Mouse (Mus musculus): ENCODE results near the gene Gm21190. TPM values are rescaled to one million over a fixed set of nuclear protein-coding genes. Genes with fewer than 3 reads are reported as not detected.
"Not testable (repeated sequence)": the region's sequence is repeated elsewhere in the genome, so short reads cannot be mapped to it uniquely, and the experiment has no call there.

Gene Gm21190
- not detected for total RNA-seq (2021)
- long read RNA-seq, experiment 1 = 0 reads
- long read RNA-seq, experiment 2 = 0 reads

DNA sequence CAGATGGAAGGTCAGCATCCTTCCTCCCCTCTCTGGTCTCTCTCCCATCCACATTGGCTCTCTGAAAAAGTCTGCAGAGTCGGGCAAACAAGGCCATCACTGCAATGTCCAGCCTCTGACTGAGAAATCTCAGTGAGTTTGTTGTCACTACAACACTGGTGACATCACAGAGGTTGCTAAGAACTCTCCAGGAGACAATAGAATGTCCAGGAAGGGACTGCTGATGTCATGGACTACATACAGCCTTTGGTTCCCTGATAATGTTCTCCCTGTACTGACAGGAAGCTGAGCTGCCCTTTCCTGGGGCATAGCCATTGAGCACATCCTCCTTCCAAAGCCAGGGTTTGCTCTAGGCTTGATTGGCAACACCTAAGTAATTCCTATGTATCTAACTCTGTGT, at the start of gene Gm21190:
Gene Gm21190, minus strand, starts transcription at position 101 of the 400 bp plus-strand sequence.
- H3K27ac ChIP-seq; H3K4me3 ChIP-seq; DNase-seq (ENCODE audit: low spot score in 2 of 2): not testable (repeated sequence)

DNA sequence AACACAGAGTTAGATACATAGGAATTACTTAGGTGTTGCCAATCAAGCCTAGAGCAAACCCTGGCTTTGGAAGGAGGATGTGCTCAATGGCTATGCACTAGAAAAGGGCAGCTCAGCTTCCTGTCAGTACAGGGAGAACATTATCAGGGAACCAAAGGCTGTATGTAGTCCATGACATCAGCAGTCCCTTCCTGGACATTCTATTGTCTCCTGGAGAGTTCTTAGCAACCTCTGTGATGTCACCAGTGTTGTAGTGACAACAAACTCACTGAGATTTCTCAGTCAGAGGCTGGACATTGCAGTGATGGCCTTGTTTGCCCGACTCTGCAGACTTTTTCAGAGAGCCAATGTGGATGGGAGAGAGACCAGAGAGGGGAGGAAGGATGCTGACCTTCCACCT, 48.0 kb upstream of the Gm21190 start, which contains the start of gene Gm21083:
Gene Gm21083, plus strand, starts transcription at position 301 of the 400 bp plus-strand sequence.
- not testable (repeated sequence) for H3K4me3 ChIP-seq; H3K27ac ChIP-seq; DNase-seq (ENCODE audit: low spot score in 2 of 2)

DNA sequence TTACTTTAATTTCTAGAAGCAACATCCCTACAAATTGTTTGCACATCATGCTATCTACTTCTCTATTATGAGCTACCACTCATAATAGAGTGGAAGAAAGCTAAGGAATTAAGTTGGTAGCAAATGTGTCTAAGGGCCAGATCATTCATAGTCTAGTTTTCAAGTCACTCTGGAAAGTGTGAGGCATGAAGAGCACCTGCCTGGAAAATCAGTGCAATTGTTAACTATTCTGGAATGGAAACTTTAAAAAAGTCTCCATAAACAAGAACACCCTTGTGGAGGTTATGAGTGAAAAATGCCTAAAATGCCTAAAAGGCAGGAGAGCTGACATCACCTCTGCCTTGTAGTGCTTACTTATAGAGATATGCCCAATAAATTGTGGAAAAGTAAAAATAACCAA, 44.7 kb upstream of the Gm21190 start:
- not testable (repeated sequence) for DNase-seq (ENCODE audit: low spot score in 2 of 2); H3K27ac ChIP-seq; H3K4me3 ChIP-seq

DNA sequence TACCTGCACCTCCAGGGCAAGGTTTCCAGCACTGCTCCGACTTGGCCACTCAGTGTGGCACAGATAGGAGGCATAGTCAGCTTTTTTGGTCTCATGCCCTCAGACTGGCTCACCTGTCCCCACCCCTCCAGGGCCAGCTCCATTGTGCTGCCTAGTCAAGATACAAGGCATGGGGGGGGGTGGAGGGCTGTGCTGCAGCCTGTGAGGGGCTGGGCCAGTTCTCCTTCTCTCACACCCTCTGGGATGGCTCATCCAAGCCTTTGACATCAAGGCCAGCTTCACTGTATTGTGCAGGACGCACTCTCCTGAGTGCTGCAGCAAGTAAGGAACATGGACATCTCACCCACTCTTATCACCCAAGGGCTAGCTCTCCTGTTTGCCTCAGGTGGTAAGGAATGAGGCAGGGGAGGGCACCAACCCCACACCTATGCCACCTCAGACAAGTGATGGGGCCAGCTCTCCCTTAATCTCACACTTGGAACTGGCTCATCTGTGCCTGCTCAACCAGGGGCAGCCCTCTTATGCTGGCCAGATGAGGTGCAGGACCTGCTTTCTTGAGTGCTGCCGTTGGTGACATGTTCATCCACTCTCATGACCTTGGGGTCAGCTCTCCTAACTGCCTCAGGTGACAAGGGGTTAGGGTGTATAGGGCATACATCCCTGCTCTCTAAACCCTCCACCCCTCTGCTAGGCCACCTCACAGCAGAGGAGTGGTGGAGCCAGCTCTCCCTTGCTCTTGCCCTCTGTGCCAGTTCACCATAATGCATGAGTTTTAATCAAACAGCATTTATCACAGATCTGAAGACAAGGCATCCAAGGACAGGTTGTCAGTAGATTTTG, 32.6 kb upstream of the Gm21190 start:
- H3K4me3 ChIP-seq; DNase-seq (ENCODE audit: low spot score in 2 of 2); H3K27ac ChIP-seq: not testable (repeated sequence)

DNA sequence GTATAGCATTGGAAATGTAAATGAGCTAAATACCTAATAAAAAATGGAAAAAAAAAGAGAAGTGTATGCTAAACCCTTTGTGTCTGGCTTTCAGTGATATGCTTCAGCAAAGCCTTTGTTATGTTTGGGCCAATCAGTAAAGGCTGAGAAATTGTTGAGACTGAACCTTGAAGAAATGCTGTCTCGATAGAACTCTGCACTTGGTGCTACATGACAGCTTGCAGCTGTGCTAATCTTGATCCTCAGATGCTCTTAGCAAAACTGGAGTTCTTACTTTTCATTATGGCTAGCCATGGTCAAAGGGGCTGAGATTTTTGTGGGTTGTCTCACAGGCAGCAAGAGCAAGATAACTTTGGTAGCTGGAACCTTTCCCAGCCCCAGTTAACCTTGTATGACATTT, 29.6 kb upstream of the Gm21190 start:
- not testable (repeated sequence) for DNase-seq (ENCODE audit: low spot score in 2 of 2); H3K4me3 ChIP-seq; H3K27ac ChIP-seq

DNA sequence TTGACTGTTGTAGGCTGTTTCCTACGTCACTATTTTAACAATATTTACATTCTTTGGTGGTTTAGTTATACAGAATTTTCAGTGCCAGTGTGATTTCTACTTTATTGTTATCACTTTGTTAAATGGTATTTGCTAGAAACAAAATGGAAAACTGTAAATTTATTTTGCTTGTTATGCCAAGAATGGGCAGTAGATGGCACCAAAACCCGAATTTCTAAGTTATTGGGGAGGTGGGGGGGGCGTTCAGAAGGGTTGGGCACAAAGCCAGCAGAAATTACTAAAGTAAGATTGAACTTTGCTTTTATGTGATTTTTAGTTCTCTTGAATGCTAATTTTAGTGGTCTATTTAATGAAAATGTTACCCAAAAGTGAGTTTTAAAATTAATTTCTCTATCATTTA, 20.6 kb upstream of the Gm21190 start:
- DNase-seq (ENCODE audit: low spot score in 2 of 2) = peak in 1 of 2 experiments; percentile 27
- peak; percentile 59 for TF ChIP-seq CTCF (conservative IDR thresholded peaks at IDR 0.05)
- H3K4me3 ChIP-seq, H3K27ac ChIP-seq: not testable (repeated sequence)

DNA sequence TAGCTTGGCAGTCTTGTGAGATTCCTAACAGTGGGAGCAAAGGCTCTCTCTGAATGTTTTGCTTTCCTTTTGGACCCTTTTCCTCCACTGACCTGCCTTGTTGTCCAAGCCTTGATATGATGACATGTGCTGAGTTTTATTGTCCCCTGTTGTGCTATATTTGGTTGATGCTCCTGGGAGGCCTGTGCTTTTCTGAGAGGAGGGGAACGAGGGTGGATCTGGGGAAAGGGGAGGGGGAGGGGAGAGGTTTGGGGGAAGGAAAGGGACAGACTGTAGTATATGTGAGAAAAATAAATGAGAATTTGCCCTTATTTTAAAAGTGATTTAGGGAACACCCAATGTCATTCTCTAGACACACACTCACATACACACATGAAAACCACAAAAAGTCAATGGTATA, 20.1 kb upstream of the Gm21190 start:
- DNase-seq (ENCODE audit: low spot score in 2 of 2); H3K27ac ChIP-seq; H3K4me3 ChIP-seq: not testable (repeated sequence)

DNA sequence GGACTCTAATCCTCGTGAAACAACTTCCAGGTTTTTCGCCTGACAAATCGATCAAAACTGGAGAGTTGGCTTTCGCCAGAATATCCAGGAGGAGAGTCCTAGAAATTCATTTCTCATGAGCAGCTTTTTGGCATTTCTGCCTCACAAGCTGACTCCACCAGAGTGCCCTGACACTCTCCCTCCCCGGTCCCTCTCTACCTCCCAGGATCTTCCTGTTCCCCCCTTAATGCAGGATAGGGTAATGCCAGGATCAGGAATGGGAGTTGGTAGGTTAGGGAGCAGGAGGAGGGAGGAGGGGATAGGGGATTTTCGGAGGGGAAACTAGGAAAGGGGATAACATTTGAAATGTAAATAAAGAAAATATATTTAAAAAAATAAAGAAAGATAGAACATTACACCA, 19.6 kb upstream of the Gm21190 start:
- H3K4me3 ChIP-seq; DNase-seq (ENCODE audit: low spot score in 2 of 2); H3K27ac ChIP-seq: not testable (repeated sequence)

DNA sequence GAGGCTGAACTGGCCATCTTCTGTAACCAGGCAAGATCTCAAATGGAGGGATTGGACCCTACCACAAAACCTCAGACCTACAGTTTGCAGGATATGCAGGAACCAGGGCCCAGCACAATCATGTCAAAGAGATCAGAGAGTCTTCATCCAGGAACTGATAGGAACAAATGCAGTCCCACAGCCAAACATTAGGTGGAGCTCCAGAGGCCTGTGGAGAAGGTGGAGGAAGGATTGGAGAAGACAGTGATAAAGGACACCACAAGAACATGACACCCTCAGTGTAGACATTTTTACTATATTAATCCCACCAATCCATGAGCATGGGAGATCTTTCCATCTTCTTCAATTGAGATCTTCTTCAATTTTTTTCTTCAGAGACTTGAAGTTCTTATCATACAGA, 6.6 kb downstream of the Gm21190 start:
- peak; percentile 47 for TF ChIP-seq CTCF (conservative IDR thresholded peaks at IDR 0.05)
- H3K27ac ChIP-seq, H3K4me3 ChIP-seq: not testable (repeated sequence)
- peak in 1 of 2 experiments; percentile 17 for DNase-seq (ENCODE audit: low spot score in 2 of 2)

DNA sequence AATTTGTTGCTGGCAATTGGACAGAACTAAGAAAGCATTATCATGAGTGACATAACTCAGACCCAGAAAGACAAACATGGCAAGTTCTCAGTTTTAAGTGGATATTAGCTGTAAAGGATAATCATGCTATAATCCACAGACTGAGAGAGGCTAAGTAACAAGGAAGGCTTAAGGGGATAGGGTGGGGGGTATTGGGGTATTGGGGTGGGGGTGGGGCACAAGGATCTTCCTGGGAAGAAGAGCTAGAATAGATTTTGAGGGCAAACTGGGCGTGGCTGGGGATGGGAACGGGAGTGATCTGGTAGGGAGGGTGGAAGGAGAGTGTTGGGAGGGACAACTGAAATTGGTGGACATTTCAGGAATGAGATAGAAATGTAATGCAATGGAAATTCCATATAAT, 7.0 kb downstream of the Gm21190 start:
- not testable (repeated sequence) for H3K27ac ChIP-seq; H3K4me3 ChIP-seq; DNase-seq (ENCODE audit: low spot score in 2 of 2)

DNA sequence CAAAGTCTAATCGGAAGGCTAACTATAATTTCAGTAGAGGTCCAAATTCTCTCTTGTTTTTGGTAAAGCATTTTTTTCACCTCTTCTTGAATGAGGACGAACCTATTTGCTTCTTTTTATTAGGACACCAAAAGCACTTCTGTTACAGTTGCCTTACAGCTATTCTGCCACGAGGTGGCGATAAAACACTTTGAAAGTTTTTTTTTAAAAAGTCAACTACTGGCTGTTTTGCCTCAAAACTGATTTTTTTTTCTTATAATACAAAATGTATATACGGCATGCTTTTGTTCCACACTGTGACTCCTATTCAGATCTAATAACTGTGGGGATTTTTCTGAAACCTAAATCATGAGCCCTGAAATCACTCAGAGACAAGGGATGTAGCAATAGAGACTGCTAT, 8.6 kb downstream of the Gm21190 start:
- DNase-seq (ENCODE audit: low spot score in 2 of 2) = peak in 1 of 2 experiments; percentile 44
- TF ChIP-seq CTCF (conservative IDR thresholded peaks at IDR 0.05) = peak; percentile 69
- not testable (repeated sequence) for H3K4me3 ChIP-seq, H3K27ac ChIP-seq

DNA sequence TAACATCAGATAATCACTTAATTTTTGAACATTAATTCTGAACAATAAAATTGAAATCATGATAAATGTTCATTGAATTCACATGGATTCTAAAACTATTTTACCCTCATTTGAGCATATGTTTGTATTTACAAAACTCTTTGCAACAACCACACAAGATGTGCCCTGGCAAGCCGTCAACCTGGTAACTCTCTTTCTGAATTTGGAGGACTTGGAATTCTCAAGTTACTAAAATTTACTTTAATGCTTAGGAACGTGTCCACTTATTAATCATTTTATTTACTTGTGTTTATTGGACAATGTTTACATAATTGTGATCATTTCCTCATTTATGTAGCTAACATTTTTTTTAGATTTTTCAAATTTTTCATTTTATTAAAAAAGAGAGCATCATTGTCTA, 11.9 kb downstream of the Gm21190 start:
- H3K4me3 ChIP-seq; DNase-seq (ENCODE audit: low spot score in 2 of 2); H3K27ac ChIP-seq: not testable (repeated sequence)

DNA sequence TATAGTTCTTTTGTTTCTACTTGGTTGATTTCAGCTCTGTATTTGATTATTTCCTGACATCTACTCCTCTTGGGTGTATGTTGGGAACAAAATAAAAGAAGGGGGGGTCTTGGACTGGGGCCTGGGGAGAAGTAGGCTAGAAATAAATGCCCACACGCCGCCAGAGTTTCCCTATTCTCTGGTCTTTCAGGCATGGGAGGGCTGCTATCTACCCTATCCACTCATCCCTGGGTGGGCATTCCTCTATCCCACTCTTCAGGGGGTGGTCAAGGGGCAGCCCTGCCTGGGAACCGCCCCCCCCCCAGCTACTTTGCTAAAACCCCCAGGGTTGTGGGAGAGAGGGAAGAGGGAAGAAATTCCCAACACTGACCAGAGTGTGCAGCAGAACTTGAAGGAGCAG, 16.8 kb downstream of the Gm21190 start:
- DNase-seq (ENCODE audit: low spot score in 2 of 2); H3K4me3 ChIP-seq; H3K27ac ChIP-seq: not testable (repeated sequence)

DNA sequence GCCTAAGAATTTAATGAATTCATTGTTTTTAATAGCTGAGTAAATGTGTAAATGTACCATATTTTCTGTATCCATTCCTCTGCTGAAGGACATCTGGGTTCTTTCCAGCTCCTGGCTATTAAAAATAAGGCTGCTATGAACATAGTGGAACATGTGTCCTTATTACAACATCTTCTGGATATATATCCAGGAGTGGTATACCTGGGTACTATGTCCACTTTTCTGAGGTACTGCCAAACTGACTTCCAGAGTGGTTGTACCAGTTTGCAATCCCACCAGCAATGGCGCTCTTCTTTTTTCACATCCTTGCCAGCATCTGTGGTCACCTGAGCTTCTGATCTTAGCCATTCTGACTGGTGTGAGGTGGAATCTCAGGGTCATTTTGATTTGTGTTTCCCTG, 19.1 kb downstream of the Gm21190 start:
- DNase-seq (ENCODE audit: low spot score in 2 of 2); H3K4me3 ChIP-seq; H3K27ac ChIP-seq: not testable (repeated sequence)

Measured in layer of hippocampus, adult 2 months (tissue).